In the genomic region with DNA sequence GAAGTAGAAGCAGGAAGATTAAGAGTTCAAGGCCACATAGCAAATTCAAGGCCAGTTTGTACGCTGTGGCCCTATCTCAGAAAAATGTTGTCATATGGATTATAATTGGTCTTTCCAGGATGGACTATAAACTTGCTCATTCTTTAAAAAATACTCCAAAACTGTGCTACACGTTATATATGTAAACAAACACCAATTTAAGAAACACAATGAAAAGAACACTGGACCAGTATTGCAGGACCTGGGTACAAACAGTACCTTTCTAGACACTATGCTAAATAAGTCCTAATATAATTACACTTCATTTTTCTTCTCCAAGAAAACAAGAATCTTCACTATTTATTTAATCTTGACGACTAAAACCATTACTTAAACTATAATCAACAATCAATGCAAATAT, we compare ENCODE assay signal across 20 mouse cellular contexts.
"Had no signal": no experiment of that assay in that cellular context is flagged by ENCODE, and none has a peak within 500 bp of the region (broad histone marks: within the 10 kb centered on the region; RNA-seq: fewer than 3 reads in every experiment).

No protein-coding gene starts in this region.

- ATAC-seq: forebrain, postnatal 0 days; hindbrain, postnatal 0 days; liver, embryonic 12.5 days had no signal

- DNase-seq: forebrain, postnatal 0 days; gastrocnemius, postnatal 14 days; gastrocnemius, postnatal 36 days; heart, adult 2 months; heart, postnatal 14 days; heart, postnatal 36 days; kidney, adult 18-20 months; kidney, adult 8-10 months; kidney, postnatal 14 days; kidney, postnatal 4 days; liver had no signal

- H3K4me2 ChIP-seq: heart, embryonic 12.5 days; hindbrain, embryonic 13.5 days; hindbrain, embryonic 15.5 days; limb, embryonic 12.5 days; liver, embryonic 12.5 days had no signal

- H3K4me3 ChIP-seq: heart, adult 2 months; heart, embryonic 12.5 days; hindbrain, embryonic 13.5 days; hindbrain, embryonic 15.5 days; layer of hippocampus, adult 2 months; left cerebral cortex, adult 2 months; limb, embryonic 10.5 days; limb, embryonic 12.5 days; liver, embryonic 12.5 days had no signal

- H3K27ac ChIP-seq: heart, adult 2 months; hindbrain, embryonic 13.5 days; hindbrain, embryonic 15.5 days; hindbrain, postnatal 0 days; layer of hippocampus, adult 2 months; left cerebral cortex, adult 2 months; limb, embryonic 10.5 days; limb, embryonic 12.5 days; liver, embryonic 12.5 days had no signal

- H3K36me3 ChIP-seq: heart, embryonic 12.5 days; hindbrain, embryonic 13.5 days; hindbrain, embryonic 15.5 days; limb, embryonic 10.5 days; limb, embryonic 12.5 days; liver, embryonic 12.5 days had no signal

- H3K9me3 ChIP-seq: heart, embryonic 12.5 days; hindbrain, embryonic 13.5 days; hindbrain, embryonic 15.5 days; limb, embryonic 10.5 days; limb, embryonic 12.5 days; liver, embryonic 12.5 days had no signal

- H3K27me3 ChIP-seq: heart, embryonic 12.5 days; hindbrain, embryonic 13.5 days; hindbrain, embryonic 15.5 days; limb, embryonic 12.5 days; liver, embryonic 12.5 days had no signal

- H3K4me1 ChIP-seq: hindbrain, embryonic 13.5 days; hindbrain, embryonic 15.5 days; limb, embryonic 10.5 days; limb, embryonic 12.5 days had no signal

- H3K9ac ChIP-seq: forebrain, postnatal 0 days; heart, embryonic 12.5 days; hindbrain, embryonic 13.5 days; hindbrain, embryonic 15.5 days; limb, embryonic 12.5 days; liver, embryonic 12.5 days had no signal
